Mouse (Mus musculus): ENCODE measurements around the gene Phf19. TPM values are rescaled to one million over a fixed set of nuclear protein-coding genes. Genes with fewer than 3 reads are reported as not detected.
A peak's percentile ranks its signal among the peaks of the same experiment; 100 is the strongest.

Gene Phf19
- polyA plus RNA-seq (2017; shearing (Covaris generic)) = 1 to 10 TPM; 1.2 to 1.8 TPM

GRCm38 (mm10) chr2:34913218-34914068 is at the start of gene Phf19:
Gene Phf19 (minus strand): TSS chr2:34914026.
- ATAC-seq = peak; percentile 50

GRCm38 (mm10) chr2:34963371-34963956 is 49.6 kb upstream of the Phf19 start:
- peak; percentile 66 for ATAC-seq

GRCm38 (mm10) chr2:34962893-34963292 is 49.1 kb upstream of the Phf19 start:
- peak; percentile 44 for ATAC-seq

- no peak for ATAC-seq
Observed at GRCm38 (mm10) chr2:34962211-34962610, 48.4 kb upstream of the Phf19 start.

GRCm38 (mm10) chr2:34961481-34962036 is 47.7 kb upstream of the Phf19 start, which contains the start of gene Traf1:
Gene Traf1 (minus strand): TSS chr2:34961772.
- ATAC-seq = peak; percentile 5

- ATAC-seq = no peak
Observed at GRCm38 (mm10) chr2:34960966-34961365, 47.1 kb upstream of the Phf19 start.

- no peak for ATAC-seq
Observed at GRCm38 (mm10) chr2:34960466-34960865, 46.6 kb upstream of the Phf19 start.

- ATAC-seq = peak; percentile 4
Observed at GRCm38 (mm10) chr2:34958582-34958981, 44.8 kb upstream of the Phf19 start.

GRCm38 (mm10) chr2:34958036-34958435 is 44.2 kb upstream of the Phf19 start:
- ATAC-seq = peak; percentile 40

GRCm38 (mm10) chr2:34957405-34957804 is 43.6 kb upstream of the Phf19 start:
- ATAC-seq = no peak

GRCm38 (mm10) chr2:34956941-34957340 is 43.1 kb upstream of the Phf19 start:
- ATAC-seq = no peak

- no peak for ATAC-seq
Observed at GRCm38 (mm10) chr2:34954344-34954743, 40.5 kb upstream of the Phf19 start.

- ATAC-seq = no peak
Observed at GRCm38 (mm10) chr2:34953547-34954116, 39.8 kb upstream of the Phf19 start.

- peak; percentile 40 for ATAC-seq
Observed at GRCm38 (mm10) chr2:34953018-34953417, 39.2 kb upstream of the Phf19 start.

- ATAC-seq = no peak
Observed at GRCm38 (mm10) chr2:34951469-34951868, 37.6 kb upstream of the Phf19 start.

- no peak for ATAC-seq
Observed at GRCm38 (mm10) chr2:34948622-34949021, 34.8 kb upstream of the Phf19 start.

- ATAC-seq = no peak
Observed at GRCm38 (mm10) chr2:34946046-34946445, 32.2 kb upstream of the Phf19 start.

GRCm38 (mm10) chr2:34945580-34945979 is 31.8 kb upstream of the Phf19 start:
- peak; percentile 16 for ATAC-seq

- ATAC-seq = peak; percentile 83
Observed at GRCm38 (mm10) chr2:34944761-34945160, 30.9 kb upstream of the Phf19 start.

- no peak for ATAC-seq
Observed at GRCm38 (mm10) chr2:34943556-34944120, 29.8 kb upstream of the Phf19 start.

GRCm38 (mm10) chr2:34941061-34941675 is 27.3 kb upstream of the Phf19 start:
- ATAC-seq = no peak

- no peak for ATAC-seq
Observed at GRCm38 (mm10) chr2:34940246-34940645, 26.4 kb upstream of the Phf19 start.
